Mouse (Mus musculus) neural tube, embryonic 12.5 days (tissue): ENCODE measurements around the gene Cldn8. TPM values are rescaled to one million over a fixed set of nuclear protein-coding genes. Genes with fewer than 3 reads are reported as not detected.

ENCODE experiments used
- ATAC-seq: fragments of 200-750 bp; cut with Nextera tagmentation; 2 replicates; pipeline ENCODE4 v1.8.0; 2017; ENCODE audit warnings: low read depth, mild to moderate bottlenecking, moderate TSS enrichment, moderate library complexity; ENCODE audit not compliant: low FRiP score
- H3K27ac ChIP-seq: fragments of 300-500 bp; sonication (generic); 2 replicates; pipeline ENCODE4 v1.5.1; 2016
- H3K27me3 ChIP-seq: fragments of 300-500 bp; sonication (generic); replicated peaks from 2 replicates; pipeline ENCODE4 v1.6.1; 2016; ENCODE audit warnings: mild to moderate bottlenecking
- H3K36me3 ChIP-seq: fragments of 300-500 bp; sonication (generic); 2 replicates; pipeline ENCODE4 v1.6.1; 2016; ENCODE audit warnings: mild to moderate bottlenecking
- H3K4me1 ChIP-seq: fragments of 300-500 bp; sonication (generic); 2 replicates; pipeline ENCODE4 v1.6.1; 2016
- H3K4me2 ChIP-seq: fragments of 300-500 bp; sonication (generic); replicated peaks from 2 replicates; pipeline ENCODE4 v1.6.1; 2016; ENCODE audit warnings: mild to moderate bottlenecking
- H3K4me3 ChIP-seq: fragments of 300-500 bp; sonication (generic); 2 replicates; pipeline ENCODE4 v1.5.1; 2016
- H3K9ac ChIP-seq: fragments of 300-500 bp; sonication (generic); 2 replicates; pipeline ENCODE4 v1.6.1; 2016; ENCODE audit warnings: mild to moderate bottlenecking
- H3K9me3 ChIP-seq: fragments of 300-500 bp; sonication (generic); 2 replicates; pipeline ENCODE4 v1.6.1; 2016; ENCODE audit warnings: mild to moderate bottlenecking
- WGBS: fragments of 180-500 bp; shearing (Covaris S2); methylation state at CpG from one replicate; pipeline ENCODE4 v1.1.7; 2016; 5-methylcytosine and 5-hydroxymethylcytosine counted together
- polyA plus RNA-seq: library from polyadenylated mRNA; unstranded; fragments of >200 nt; fragmentation: Nextera tagmentation; extraction: Ambion mirVana; gene quantifications from 2 replicates; pipeline ENCODE4 v1.2.1, GENCODE M21; 2016

Gene Cldn8
- 0.28 and 0.29 TPM in 2 replicates for polyA plus RNA-seq

GRCm38 (mm10) chr16:88563045-88563913 is at the start of gene Cldn8:
TSS of gene Cldn8 (minus strand) at chr16:88563183.
- H3K27me3 ChIP-seq = no peaks in the 10 kb centered on the region
- H3K4me3 ChIP-seq = no peak within 1 kb of the TSS
- H3K36me3 ChIP-seq = no peaks in the 10 kb centered on the region
- WGBS = 76% methylated on average over 6 of the region's 6 CpGs
- no peak within 1 kb of the TSS for H3K27ac ChIP-seq
- ATAC-seq = no peak
- no peaks in the 10 kb centered on the region for H3K4me1 ChIP-seq
- H3K9me3 ChIP-seq = no peaks in the 10 kb centered on the region
- H3K4me2 ChIP-seq = no peak within 1 kb of the TSS
- no peak within 1 kb of the TSS for H3K9ac ChIP-seq

GRCm38 (mm10) chr16:88612712-88613111 is 49.7 kb upstream of the Cldn8 start:
- ATAC-seq = no peak
- H3K36me3 ChIP-seq = no peaks in the 10 kb centered on the region
- H3K4me3 ChIP-seq = no peak overlapping the region
- no peaks in the 10 kb centered on the region for H3K27me3 ChIP-seq
- no peak overlapping the region for H3K27ac ChIP-seq
- H3K9me3 ChIP-seq = no peaks in the 10 kb centered on the region
- no peak overlapping the region for H3K9ac ChIP-seq
- H3K4me1 ChIP-seq = no peaks in the 10 kb centered on the region
- WGBS = 77% methylated on average over 4 of the region's 4 CpGs
- no peak overlapping the region for H3K4me2 ChIP-seq

GRCm38 (mm10) chr16:88611922-88612321 is 48.9 kb upstream of the Cldn8 start, which contains the start of gene Krtap24-1:
TSS of gene Krtap24-1 (minus strand) at chr16:88612279.
- WGBS = 90% methylated on average over 8 of the region's 8 CpGs
- no peaks in the 10 kb centered on the region for H3K36me3 ChIP-seq
- H3K27me3 ChIP-seq = no peaks in the 10 kb centered on the region
- ATAC-seq = no peak
- H3K4me2 ChIP-seq = no peak within 1 kb of the TSS
- no peak within 1 kb of the TSS for H3K4me3 ChIP-seq
- H3K9me3 ChIP-seq = no peaks in the 10 kb centered on the region
- H3K4me1 ChIP-seq = no peaks in the 10 kb centered on the region
- H3K27ac ChIP-seq = no peak within 1 kb of the TSS
- H3K9ac ChIP-seq = no peak within 1 kb of the TSS

- Histone ChIP-seq H3K9ac (no peak overlapping the region), H3K4me3 (no peak overlapping the region), H3K27ac (no peak overlapping the region), H3K4me1 (no peaks in the 10 kb centered on the region), H3K27me3 (no peaks in the 10 kb centered on the region), H3K9me3 (no peaks in the 10 kb centered on the region), H3K4me2 (no peak overlapping the region), H3K36me3 (no peaks in the 10 kb centered on the region)
- ATAC-seq = no peak
- WGBS = 85% methylated on average over 6 of the region's 6 CpGs
These were observed 41.6 kb upstream of the Cldn8 start for GRCm38 (mm10) chr16:88604570-88604969.

- no peak overlapping the region for H3K4me2 ChIP-seq
- ATAC-seq = no peak
- no peak overlapping the region for H3K27ac ChIP-seq
- H3K9ac ChIP-seq = no peak overlapping the region
- H3K27me3 ChIP-seq = no peaks in the 10 kb centered on the region
- H3K4me1 ChIP-seq = no peaks in the 10 kb centered on the region
- no peaks in the 10 kb centered on the region for H3K9me3 ChIP-seq
- no peak overlapping the region for H3K4me3 ChIP-seq
- no peaks in the 10 kb centered on the region for H3K36me3 ChIP-seq
- WGBS = 71% methylated on average over 1 of the region's 1 CpGs
These were observed 39.5 kb upstream of the Cldn8 start for GRCm38 (mm10) chr16:88602464-88602863.

GRCm38 (mm10) chr16:88600303-88600702 is 37.3 kb upstream of the Cldn8 start:
- H3K9me3 ChIP-seq = no peaks in the 10 kb centered on the region
- H3K36me3 ChIP-seq = no peaks in the 10 kb centered on the region
- H3K27ac ChIP-seq = no peak overlapping the region
- H3K4me2 ChIP-seq = peak overlapping the region; percentile 33
- H3K9ac ChIP-seq = no peak overlapping the region
- WGBS = 54% methylated on average over 8 of the region's 8 CpGs
- no peaks in the 10 kb centered on the region for H3K27me3 ChIP-seq
- H3K4me1 ChIP-seq = no peaks in the 10 kb centered on the region
- no peak overlapping the region for H3K4me3 ChIP-seq
- no peak for ATAC-seq

GRCm38 (mm10) chr16:88599504-88600237 is 36.7 kb upstream of the Cldn8 start:
- WGBS = 20% methylated on average over 16 of the region's 16 CpGs
- peak overlapping the region; percentile 33 for H3K4me2 ChIP-seq
- H3K4me1 ChIP-seq = no peaks in the 10 kb centered on the region
- ATAC-seq = 0 out of 2 replicates have a peak, but pooled peaks have one; percentile 33
- H3K36me3 ChIP-seq = no peaks in the 10 kb centered on the region
- H3K27ac ChIP-seq = no peak overlapping the region
- H3K9me3 ChIP-seq = no peaks in the 10 kb centered on the region
- H3K9ac ChIP-seq = no peak overlapping the region
- no peak overlapping the region for H3K4me3 ChIP-seq
- H3K27me3 ChIP-seq = no peaks in the 10 kb centered on the region

- Histone ChIP-seq H3K4me2 (no peak overlapping the region), H3K36me3 (no peaks in the 10 kb centered on the region), H3K9ac (no peak overlapping the region), H3K27ac (no peak overlapping the region), H3K4me1 (no peaks in the 10 kb centered on the region), H3K4me3 (no peak overlapping the region), H3K27me3 (no peaks in the 10 kb centered on the region), H3K9me3 (no peaks in the 10 kb centered on the region)
- ATAC-seq = no peak
These were observed 29.8 kb upstream of the Cldn8 start for GRCm38 (mm10) chr16:88592758-88593157.

- H3K4me1 ChIP-seq = no peaks in the 10 kb centered on the region
These were observed 20.4 kb upstream of the Cldn8 start for GRCm38 (mm10) chr16:88583338-88583737.

GRCm38 (mm10) chr16:88575885-88576679 is 13.1 kb upstream of the Cldn8 start:
- H3K4me3 ChIP-seq = no peak overlapping the region
- no peaks in the 10 kb centered on the region for H3K36me3 ChIP-seq
- no peaks in the 10 kb centered on the region for H3K9me3 ChIP-seq
- no peaks in the 10 kb centered on the region for H3K27me3 ChIP-seq
- H3K9ac ChIP-seq = no peak overlapping the region
- no peak overlapping the region for H3K4me2 ChIP-seq
- WGBS = 78% methylated on average over 4 of the region's 4 CpGs
- no peaks in the 10 kb centered on the region for H3K4me1 ChIP-seq
- ATAC-seq = no peak
- H3K27ac ChIP-seq = no peak overlapping the region

More at GRCm38 (mm10) chr16:88583338-88583737, 20.4 kb upstream of the Cldn8 start:
- WGBS = 88% methylated on average over 9 of the region's 9 CpGs
- Histone ChIP-seq H3K27ac (no peak overlapping the region), H3K36me3 (no peaks in the 10 kb centered on the region), H3K9me3 (no peaks in the 10 kb centered on the region), H3K27me3 (no peaks in the 10 kb centered on the region), H3K4me2 (no peak overlapping the region), H3K4me3 (no peak overlapping the region), H3K9ac (no peak overlapping the region)
- ATAC-seq = no peak

GRCm38 (mm10) chr16:88572904-88573404 is 10.0 kb upstream of the Cldn8 start:
- no peak overlapping the region for H3K27ac ChIP-seq
- WGBS = 90% methylated on average over 5 of the region's 5 CpGs
- H3K9me3 ChIP-seq = no peaks in the 10 kb centered on the region
- no peak overlapping the region for H3K4me2 ChIP-seq
- H3K36me3 ChIP-seq = no peaks in the 10 kb centered on the region
- H3K4me3 ChIP-seq = no peak overlapping the region
- H3K9ac ChIP-seq = no peak overlapping the region
- H3K4me1 ChIP-seq = no peaks in the 10 kb centered on the region
- ATAC-seq = no peak
- H3K27me3 ChIP-seq = no peaks in the 10 kb centered on the region

- Histone ChIP-seq H3K4me1 (no peaks in the 10 kb centered on the region), H3K4me2 (no peak overlapping the region), H3K9ac (no peak overlapping the region), H3K36me3 (no peaks in the 10 kb centered on the region), H3K27me3 (no peaks in the 10 kb centered on the region), H3K27ac (no peak overlapping the region), H3K4me3 (no peak overlapping the region), H3K9me3 (no peaks in the 10 kb centered on the region)
- ATAC-seq = no peak
These were observed 7.2 kb upstream of the Cldn8 start for GRCm38 (mm10) chr16:88570136-88570535.
